Mouse (Mus musculus): Measurements from ENCODE around the gene Lck. TPM values are rescaled to one million over a fixed set of nuclear protein-coding genes. Genes with fewer than 3 reads are reported as not detected.
"Not testable (repeated sequence)": the region's sequence is repeated elsewhere in the genome, so short reads cannot be mapped to it uniquely, and the experiment has no call there.

The Lck gene
- polyA plus RNA-seq, 1 experiment from 2014 or later, result 6.3 TPM

GRCm38 (mm10) chr4:129558321-129558955 lies 15.0 kb downstream of the Lck start:
- WGBS, result 79% methylated on average over 12 of the region's 12 CpGs
- DNase-seq (ENCODE audit: low spot score), result no peak
- H3K4me3 ChIP-seq, result no peak overlapping the region
- H3K27ac ChIP-seq, result no peak overlapping the region
- H3K9me3 ChIP-seq, result no peaks in the 10 kb centered on the region
- no peaks in the 10 kb centered on the region for H3K36me3 ChIP-seq
- H3K4me1 ChIP-seq, result peaks cover 24% of the 10 kb centered on the region
- H3K27me3 ChIP-seq (ENCODE audit: insufficient read depth, poor library complexity, severe bottlenecking), result 0 out of 2 replicates have a peak, but pooled peaks cover 19% of the 10 kb centered on the region

GRCm38 (mm10) chr4:129557256-129557808 lies 16.1 kb downstream of the Lck start:
- H3K4me1 ChIP-seq, result peaks cover 24% of the 10 kb centered on the region
- peak overlapping the region; percentile 78 for H3K27ac ChIP-seq
- H3K36me3 ChIP-seq, result no peaks in the 10 kb centered on the region
- peak overlapping the region; percentile 61 for H3K4me3 ChIP-seq
- 58% methylated on average over 9 of the region's 9 CpGs for WGBS
- no peaks in the 10 kb centered on the region for H3K9me3 ChIP-seq
- H3K27me3 ChIP-seq (ENCODE audit: insufficient read depth, poor library complexity, severe bottlenecking), result peaks cover 30% of the 10 kb centered on the region; the same call in 1 of the 2 replicates
- DNase-seq (ENCODE audit: low spot score), result no peak

- DNase-seq (ENCODE audit: low spot score), result peak; percentile 96
- Histone ChIP-seq H3K27ac (peak overlapping the region; percentile 78), H3K4me3 (peak overlapping the region; percentile 61), H3K4me1 (peaks cover 24% of the 10 kb centered on the region), H3K9me3 (no peaks in the 10 kb centered on the region), H3K36me3 (no peaks in the 10 kb centered on the region), H3K27me3 (ENCODE audit: insufficient read depth, poor library complexity, severe bottlenecking) (peaks cover 30% of the 10 kb centered on the region; the same call in 1 of the 2 replicates)
- 7% methylated on average over 33 of the region's 33 CpGs for WGBS
Observed at GRCm38 (mm10) chr4:129556532-129557223, 16.8 kb downstream of the Lck start.

DNA sequence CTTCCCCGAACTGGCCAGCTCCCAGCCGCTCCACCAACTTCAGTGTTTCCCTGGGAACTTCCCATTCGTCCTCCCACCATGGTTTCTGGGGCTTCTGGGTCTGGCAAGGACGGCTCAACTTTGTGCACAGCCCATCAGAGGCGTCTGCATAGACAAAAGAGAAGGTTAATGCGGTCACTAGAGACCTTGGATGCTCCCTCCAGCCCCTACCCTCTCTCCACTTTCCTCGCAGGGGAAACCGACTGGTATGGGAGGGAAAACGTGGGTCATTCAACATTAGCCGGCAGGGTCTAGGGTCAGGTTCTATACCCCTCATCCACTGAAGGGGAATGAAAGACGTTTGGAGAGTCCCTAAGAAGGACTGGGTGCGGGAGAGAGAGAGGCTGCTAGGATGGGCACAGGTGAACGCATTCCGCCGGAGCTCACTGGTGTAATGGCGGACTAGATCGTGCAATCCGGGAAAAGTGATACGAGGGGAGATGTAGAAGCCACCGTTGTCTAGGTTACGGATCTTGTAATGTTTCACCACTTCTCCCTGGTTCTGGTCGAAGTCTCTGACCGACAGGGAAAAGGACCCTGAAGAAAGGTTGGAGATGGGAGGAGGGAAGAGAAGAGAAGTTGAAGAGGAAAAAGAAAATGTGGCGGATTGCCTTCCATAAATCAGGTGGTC lies 17.4 kb downstream of the Lck start:
- Histone ChIP-seq H3K4me3 (peak overlapping the region; percentile 61), H3K27ac (peak overlapping the region; percentile 78), H3K4me1 (peaks cover 24% of the 10 kb centered on the region), H3K27me3 (ENCODE audit: insufficient read depth, poor library complexity, severe bottlenecking) (peaks cover 30% of the 10 kb centered on the region; the same call in 1 of the 2 replicates), H3K36me3 (no peaks in the 10 kb centered on the region), H3K9me3 (no peaks in the 10 kb centered on the region)
- 1% methylated on average over 24 of the region's 24 CpGs for WGBS
- DNase-seq (ENCODE audit: low spot score), result peak; percentile 78

DNA sequence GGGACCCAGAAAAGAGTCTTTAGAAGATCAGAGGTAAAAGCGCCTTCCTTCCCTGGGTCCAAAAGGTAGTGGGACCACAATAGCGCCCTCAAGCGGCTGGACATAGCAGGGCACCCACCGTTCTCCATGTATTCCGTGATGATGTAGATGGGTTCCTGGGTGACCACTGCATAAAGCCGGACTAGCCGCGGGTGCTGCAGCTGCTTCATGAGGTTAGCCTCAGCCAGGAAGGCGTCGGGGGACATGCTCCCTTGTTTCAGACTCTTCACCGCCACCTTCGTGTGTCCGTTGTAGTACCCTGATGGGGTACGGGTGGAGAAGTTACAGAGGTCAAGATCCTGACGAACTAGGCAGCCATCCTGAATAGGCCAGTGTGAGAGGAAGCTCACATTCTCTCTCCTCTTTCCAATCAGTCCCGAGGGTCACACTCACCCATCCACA lies 18.0 kb downstream of the Lck start:
- peak overlapping the region; percentile 61 for H3K4me3 ChIP-seq
- peak overlapping the region; percentile 78 for H3K27ac ChIP-seq
- no peaks in the 10 kb centered on the region for H3K9me3 ChIP-seq
- H3K27me3 ChIP-seq (ENCODE audit: insufficient read depth, poor library complexity, severe bottlenecking), result peaks cover 30% of the 10 kb centered on the region; the same call in 1 of the 2 replicates
- no peaks in the 10 kb centered on the region for H3K36me3 ChIP-seq
- peaks cover 25% of the 10 kb centered on the region for H3K4me1 ChIP-seq
- WGBS, result 5% methylated on average over 16 of the region's 16 CpGs
- DNase-seq (ENCODE audit: low spot score), result no peak

GRCm38 (mm10) chr4:129554512-129554911 lies 18.9 kb downstream of the Lck start:
- H3K36me3 ChIP-seq; H3K4me3 ChIP-seq; DNase-seq (ENCODE audit: low spot score); H3K9me3 ChIP-seq; H3K27ac ChIP-seq: not testable (repeated sequence)
- Histone ChIP-seq H3K4me1 (peaks cover 32% of the 10 kb centered on the region), H3K27me3 (ENCODE audit: insufficient read depth, poor library complexity, severe bottlenecking) (peaks cover 30% of the 10 kb centered on the region; the same call in 1 of the 2 replicates)
- WGBS, result 85% methylated on average over 6 of the region's 6 CpGs

- peaks cover 11% of the 10 kb centered on the region for H3K4me1 ChIP-seq
- H3K4me3 ChIP-seq, result no peak overlapping the region
- H3K27ac ChIP-seq, result 0 out of 2 replicates have a peak overlapping the region, but pooled peaks have one; percentile 3
- H3K36me3 ChIP-seq, result no peaks in the 10 kb centered on the region
- peaks cover 22% of the 10 kb centered on the region; the same call in 1 of the 2 replicates for H3K27me3 ChIP-seq (ENCODE audit: insufficient read depth, poor library complexity, severe bottlenecking)
- no peaks in the 10 kb centered on the region for H3K9me3 ChIP-seq
- DNase-seq (ENCODE audit: low spot score), result no peak
- WGBS, result 66% methylated on average over 1 of the region's 1 CpGs
Observed at GRCm38 (mm10) chr4:129550295-129550694, 23.1 kb downstream of the Lck start.

GRCm38 (mm10) chr4:129549306-129549705 lies 24.1 kb downstream of the Lck start:
- Histone ChIP-seq H3K9me3 (no peaks in the 10 kb centered on the region), H3K36me3 (no peaks in the 10 kb centered on the region), H3K4me3 (no peak overlapping the region), H3K4me1 (peaks cover 9% of the 10 kb centered on the region), H3K27ac (no peak overlapping the region), H3K27me3 (ENCODE audit: insufficient read depth, poor library complexity, severe bottlenecking) (peaks cover 15% of the 10 kb centered on the region; the same call in 1 of the 2 replicates)
- 82% methylated on average over 2 of the region's 2 CpGs for WGBS
- no peak for DNase-seq (ENCODE audit: low spot score)

GRCm38 (mm10) chr4:129547631-129548030 lies 25.8 kb downstream of the Lck start:
- not testable (repeated sequence) for DNase-seq (ENCODE audit: low spot score); H3K27ac ChIP-seq
- 85% methylated on average over 4 of the region's 4 CpGs for WGBS

GRCm38 (mm10) chr4:129544106-129544505 lies 29.3 kb downstream of the Lck start:
- Histone ChIP-seq H3K27me3 (ENCODE audit: insufficient read depth, poor library complexity, severe bottlenecking) (no peaks in the 10 kb centered on the region), H3K4me1 (peaks cover 14% of the 10 kb centered on the region), H3K4me3 (no peak overlapping the region), H3K36me3 (peaks cover 19% of the 10 kb centered on the region), H3K9me3 (no peaks in the 10 kb centered on the region), H3K27ac (no peak overlapping the region)
- DNase-seq (ENCODE audit: low spot score), result no peak
- 83% methylated on average over 4 of the region's 4 CpGs for WGBS

More at GRCm38 (mm10) chr4:129547631-129548030, 25.8 kb downstream of the Lck start:
- not testable (repeated sequence) for H3K4me1 ChIP-seq; H3K9me3 ChIP-seq; H3K27me3 ChIP-seq (ENCODE audit: insufficient read depth, poor library complexity, severe bottlenecking); H3K36me3 ChIP-seq; H3K4me3 ChIP-seq

GRCm38 (mm10) chr4:129542592-129543141 lies 30.8 kb downstream of the Lck start, which contains the start of gene Hdac1:
Gene Hdac1, minus strand, starts transcription at chr4:129542713.
- Histone ChIP-seq H3K27ac (peak within 1 kb of the TSS; percentile 94), H3K4me3 (peak within 1 kb of the TSS; percentile 79), H3K4me1 (peaks cover 14% of the 10 kb centered on the region), H3K27me3 (ENCODE audit: insufficient read depth, poor library complexity, severe bottlenecking) (no peaks in the 10 kb centered on the region), H3K36me3 (peaks cover 32% of the 10 kb centered on the region), H3K9me3 (no peaks in the 10 kb centered on the region)
- 1% methylated on average over 46 of the region's 46 CpGs for WGBS
- DNase-seq (ENCODE audit: low spot score), result peak; percentile 99

GRCm38 (mm10) chr4:129541868-129542591 lies 31.4 kb downstream of the Lck start:
- WGBS, result under 1% methylated on average over 30 of the region's 30 CpGs
- DNase-seq (ENCODE audit: low spot score), result peak; percentile 79
- peaks cover 14% of the 10 kb centered on the region for H3K4me1 ChIP-seq
- H3K36me3 ChIP-seq, result peaks cover 39% of the 10 kb centered on the region
- no peaks in the 10 kb centered on the region for H3K9me3 ChIP-seq
- H3K27ac ChIP-seq, result peak overlapping the region; percentile 94
- H3K27me3 ChIP-seq (ENCODE audit: insufficient read depth, poor library complexity, severe bottlenecking), result no peaks in the 10 kb centered on the region
- peak overlapping the region; percentile 79 for H3K4me3 ChIP-seq

Data from heart, embryonic 10.5 days (tissue).